Mouse (Mus musculus) kidney, postnatal 0 days (tissue): ENCODE measurements at regions not wholly inside any gene's neighbourhood (a gene's known extent, or its start where the extent isn't known, plus 50 kb on each side); places are given as distances from the start of the nearest gene placed in this dataset.

Experiments
- ATAC-seq: fragments of 200-750 bp; cut with Nextera tagmentation; replicated peaks from 2 replicates; pipeline ENCODE4 v1.8.0; 2017; ENCODE audit warnings: low read depth, moderate number of reproducible peaks, moderate TSS enrichment, moderate library complexity; ENCODE audit not compliant: low FRiP score
- DNase-seq: peaks from one replicate; pipeline ENCODE4 v3.0.0-alpha.2; 2016; ENCODE audit warnings: low spot score
- H3K27ac ChIP-seq: fragments of 300-500 bp; sonication (generic); 2 replicates; pipeline ENCODE4 v1.5.1; 2014; ENCODE audit warnings: mild to moderate bottlenecking
- H3K27me3 ChIP-seq: fragments of 300-500 bp; sonication (generic); 2 replicates; pipeline ENCODE4 v1.6.1; 2014; ENCODE audit warnings: low read length, mixed read lengths; ENCODE audit not compliant: insufficient read depth
- H3K36me3 ChIP-seq: fragments of 300-500 bp; sonication (generic); 2 replicates; pipeline ENCODE4 v1.6.1; 2014; ENCODE audit warnings: low read length, mixed read lengths; ENCODE audit not compliant: insufficient read depth
- H3K4me1 ChIP-seq: fragments of 300-500 bp; sonication (generic); replicated peaks from 2 replicates; pipeline ENCODE4 v1.6.1; 2014; ENCODE audit warnings: antibody characterized with exemption, low read length, mixed read lengths; ENCODE audit not compliant: insufficient read depth
- H3K4me2 ChIP-seq: fragments of 300-500 bp; sonication (generic); 2 replicates; pipeline ENCODE4 v1.6.1; 2014; ENCODE audit warnings: mild to moderate bottlenecking, low read length, moderate library complexity, mixed read lengths
- H3K4me3 ChIP-seq: fragments of 300-500 bp; sonication (generic); replicated peaks from 2 replicates; pipeline ENCODE4 v1.5.1; 2014; ENCODE audit warnings: low read depth, low read length
- H3K9ac ChIP-seq: fragments of 300-500 bp; sonication (generic); 2 replicates; pipeline ENCODE4 v1.6.1; 2014; ENCODE audit warnings: low read depth, low read length
- H3K9me3 ChIP-seq: fragments of 300-500 bp; sonication (generic); replicated peaks from 2 replicates; pipeline ENCODE4 v1.6.1; 2016; ENCODE audit warnings: low read length, inconsistent platforms, mixed read lengths
- CTCF ChIP-seq: IDR thresholded peaks from 2 replicates; pipeline ENCODE4 v1.5.1; 2016; ENCODE audit warnings: antibody characterized with exemption, low read depth, mild to moderate bottlenecking, moderate library complexity
- WGBS: fragments of 180-500 bp; shearing (Covaris S2); extraction: QIAGEN DNeasy Blood & Tissue Kit; methylation state at CpG from one replicate; pipeline ENCODE4 v1.1.7; 2014; 5-methylcytosine and 5-hydroxymethylcytosine counted together

DNA sequence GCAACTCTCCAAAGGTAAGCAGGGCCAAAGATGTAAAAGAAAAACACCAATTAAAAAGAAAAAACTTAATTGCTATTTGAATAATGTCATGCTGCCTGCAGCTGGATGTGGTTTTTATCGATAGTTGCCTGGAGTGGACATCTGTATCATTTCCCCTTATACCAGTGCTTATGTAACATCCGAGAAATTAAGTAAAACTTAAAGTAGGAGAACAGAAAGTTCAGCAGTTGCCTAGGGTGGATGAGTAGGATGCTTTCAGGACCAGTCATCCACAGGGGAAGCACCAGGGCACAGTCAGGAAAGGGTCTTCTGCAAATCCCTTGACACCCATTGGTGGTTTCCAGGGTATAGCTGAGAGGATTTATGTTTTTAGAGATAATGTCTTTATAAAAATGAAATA is 248.9 kb upstream of the Prdm1 start:
- Histone ChIP-seq H3K4me2 (no peak overlapping the region), H3K4me3 (no peak overlapping the region), H3K9me3 (no peaks in the 10 kb centered on the region), H3K9ac (no peak overlapping the region), H3K27me3 (no peaks in the 10 kb centered on the region), H3K4me1 (no peaks in the 10 kb centered on the region), H3K27ac (no peak overlapping the region), H3K36me3 (no peaks in the 10 kb centered on the region)
- no peak for DNase-seq
- no peak for ATAC-seq
- 82% methylated on average over 2 of the region's 2 CpGs for WGBS
- no peak for TF ChIP-seq CTCF

DNA sequence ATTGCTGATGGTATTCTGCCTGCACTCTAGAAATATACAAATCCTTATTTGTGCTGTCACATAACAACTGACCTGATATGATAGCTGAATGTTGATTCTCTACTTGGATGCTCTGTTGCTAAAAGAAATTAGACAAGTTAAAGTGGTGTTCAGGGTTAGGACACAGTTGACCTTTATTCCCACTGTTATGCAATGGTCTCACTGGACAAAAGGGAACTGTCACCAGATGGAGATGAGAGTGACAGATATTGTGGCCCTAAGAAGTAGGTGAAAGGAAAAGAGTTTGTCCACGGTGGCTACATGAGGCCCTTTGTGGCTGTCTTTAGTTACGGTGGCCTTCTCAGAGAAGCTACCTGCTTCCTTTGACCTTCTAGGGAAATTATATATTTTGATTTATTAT is 247.9 kb upstream of the Prdm1 start:
- H3K4me1 ChIP-seq = no peaks in the 10 kb centered on the region
- H3K4me2 ChIP-seq = no peak overlapping the region
- H3K9ac ChIP-seq = no peak overlapping the region
- ATAC-seq (no peak), DNase-seq (no peak)
- H3K27me3 ChIP-seq = no peaks in the 10 kb centered on the region
- H3K27ac ChIP-seq = no peak overlapping the region
- 66% methylated on average over 2 of the region's 2 CpGs for WGBS
- H3K36me3 ChIP-seq = no peaks in the 10 kb centered on the region
- no peaks in the 10 kb centered on the region for H3K9me3 ChIP-seq
- TF ChIP-seq CTCF = no peak
- no peak overlapping the region for H3K4me3 ChIP-seq

DNA sequence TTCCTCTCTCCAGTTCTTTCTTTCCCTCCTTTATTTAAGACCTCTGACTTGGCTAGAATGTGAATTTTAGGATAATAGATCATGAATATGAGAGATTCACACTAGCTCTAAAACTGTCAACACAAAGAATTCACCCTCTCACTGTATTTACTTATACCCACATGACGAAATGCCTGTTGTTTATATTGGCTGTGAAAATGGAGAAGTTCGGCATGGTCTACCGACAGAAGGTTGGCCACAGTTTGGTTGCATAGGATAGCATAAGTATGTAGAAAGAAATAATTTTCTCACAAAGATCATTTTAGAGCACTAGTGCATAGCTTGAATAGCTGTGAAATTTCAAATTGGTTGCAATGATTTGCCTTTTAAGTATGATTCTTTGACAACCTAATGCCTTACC is 237.2 kb upstream of the Prdm1 start:
- Histone ChIP-seq H3K4me2 (no peak overlapping the region), H3K4me1 (no peaks in the 10 kb centered on the region), H3K9ac (no peak overlapping the region), H3K27me3 (no peaks in the 10 kb centered on the region), H3K9me3 (no peaks in the 10 kb centered on the region), H3K27ac (no peak overlapping the region), H3K36me3 (no peaks in the 10 kb centered on the region), H3K4me3 (no peak overlapping the region)
- ATAC-seq = no peak
- 54% methylated on average over 3 of the region's 3 CpGs for WGBS
- TF ChIP-seq CTCF = no peak
- DNase-seq = no peak

GRCm38 (mm10) chr10:44763102-44763501 is 234.8 kb upstream of the Prdm1 start:
- ATAC-seq (no peak), DNase-seq (no peak)
- WGBS = 10% methylated on average over 3 of the region's 3 CpGs
- no peaks in the 10 kb centered on the region for H3K4me1 ChIP-seq
- H3K27ac ChIP-seq = no peak overlapping the region
- TF ChIP-seq CTCF = no peak
- no peak overlapping the region for H3K4me2 ChIP-seq
- no peaks in the 10 kb centered on the region for H3K9me3 ChIP-seq
- H3K27me3 ChIP-seq = no peaks in the 10 kb centered on the region
- H3K4me3 ChIP-seq = no peak overlapping the region
- H3K9ac ChIP-seq = no peak overlapping the region
- no peaks in the 10 kb centered on the region for H3K36me3 ChIP-seq

- Histone ChIP-seq H3K27me3 (no peaks in the 10 kb centered on the region), H3K9ac (no peak overlapping the region), H3K27ac (no peak overlapping the region), H3K4me3 (no peak overlapping the region), H3K4me2 (no peak overlapping the region), H3K9me3 (no peaks in the 10 kb centered on the region), H3K36me3 (no peaks in the 10 kb centered on the region), H3K4me1 (no peaks in the 10 kb centered on the region)
- no peak for TF ChIP-seq CTCF
- 81% methylated on average over 4 of the region's 4 CpGs for WGBS
- ATAC-seq (no peak), DNase-seq (no peak)
These were observed 233.8 kb upstream of the Prdm1 start for GRCm38 (mm10) chr10:44762068-44762467.

GRCm38 (mm10) chr10:44761324-44761723 is 233.0 kb upstream of the Prdm1 start:
- H3K27ac ChIP-seq = no peak overlapping the region
- H3K36me3 ChIP-seq = no peaks in the 10 kb centered on the region
- H3K27me3 ChIP-seq = no peaks in the 10 kb centered on the region
- 80% methylated on average over 4 of the region's 4 CpGs for WGBS
- no peaks in the 10 kb centered on the region for H3K4me1 ChIP-seq
- ATAC-seq = no peak
- no peak overlapping the region for H3K4me2 ChIP-seq
- no peak for DNase-seq
- TF ChIP-seq CTCF = peak; percentile 48
- no peak overlapping the region for H3K9ac ChIP-seq
- no peaks in the 10 kb centered on the region for H3K9me3 ChIP-seq
- no peak overlapping the region for H3K4me3 ChIP-seq

DNA sequence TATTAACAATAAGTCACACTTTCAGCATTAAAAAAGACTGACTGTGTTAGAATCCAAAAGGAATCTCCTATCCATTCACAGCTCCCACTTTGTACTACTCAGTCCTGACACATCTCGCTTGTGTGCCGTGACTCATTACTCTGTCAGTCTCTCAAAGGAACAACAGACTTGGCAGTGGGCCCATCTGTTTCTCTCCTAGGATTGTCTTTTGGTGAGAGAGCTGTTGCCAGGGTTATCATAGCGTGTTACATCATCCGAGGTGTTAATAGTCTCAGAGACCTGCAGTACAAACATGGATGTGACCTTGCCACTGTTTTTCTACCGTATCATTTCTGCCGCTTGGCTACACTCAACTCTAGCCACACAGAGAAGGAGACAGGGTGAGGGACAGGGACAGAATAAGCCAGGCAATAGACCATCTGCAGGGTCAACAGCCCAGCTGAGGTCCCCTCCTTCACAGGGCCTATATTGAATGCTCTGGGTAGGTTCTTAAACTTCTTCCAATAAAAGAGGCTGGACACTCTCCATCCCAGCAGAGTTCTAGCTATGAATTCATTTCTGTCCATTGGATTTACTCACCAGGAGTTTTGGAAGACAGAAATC is 227.2 kb upstream of the Prdm1 start:
- Histone ChIP-seq H3K4me1 (no peaks in the 10 kb centered on the region), H3K9ac (no peak overlapping the region), H3K27me3 (no peaks in the 10 kb centered on the region), H3K9me3 (no peaks in the 10 kb centered on the region), H3K27ac (no peak overlapping the region), H3K4me2 (no peak overlapping the region), H3K36me3 (no peaks in the 10 kb centered on the region), H3K4me3 (no peak overlapping the region)
- 43% methylated on average over 6 of the region's 6 CpGs for WGBS
- ATAC-seq (no peak), DNase-seq (no peak)
- no peak for TF ChIP-seq CTCF
